In the genomic region with DNA sequence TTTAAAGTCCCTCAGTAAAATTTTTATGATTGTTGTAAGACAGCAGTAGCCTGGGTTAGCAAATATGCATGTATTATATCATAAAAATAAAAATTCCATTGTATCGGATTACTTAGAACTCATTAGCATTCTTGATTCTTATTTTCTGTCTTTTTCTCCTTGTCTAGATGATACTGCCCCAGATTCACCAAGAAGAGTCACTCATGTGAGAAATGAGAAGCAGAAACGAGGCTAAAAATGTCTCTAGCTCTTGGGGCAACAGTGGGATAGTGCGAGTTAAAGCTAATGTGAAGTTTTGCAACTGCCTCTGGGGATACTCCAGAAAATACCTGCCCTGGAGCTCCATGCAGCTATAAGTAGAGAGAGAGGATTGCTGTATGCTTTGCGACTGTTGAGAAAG, we compare ENCODE assay signal across 12 mouse cellular contexts.
"Had no signal": no experiment of that assay in that cellular context is flagged by ENCODE, and none has a peak within 500 bp of the region (broad histone marks: within the 10 kb centered on the region; RNA-seq: fewer than 3 reads in every experiment).

No protein-coding gene starts in this region.

- DNase-seq: lung, adult 18-20 months; lung, embryonic 14.5 days; lung, postnatal 10 days; lung, postnatal 4 days; midbrain, embryonic 14.5 days; right cerebral cortex, adult 18-20 months; right cerebral cortex, postnatal 25 days; right cerebral cortex, postnatal 4 days; spleen, adult 18-20 months; thymus, adult 18-20 months; thymus, postnatal 14 days; thymus, postnatal 36 days had no signal
